Mouse (Mus musculus) heart, postnatal 0 days (tissue): Measurements from ENCODE around the gene Selenon. TPM values are rescaled to one million over a fixed set of nuclear protein-coding genes. Genes with fewer than 3 reads are reported as not detected.

Experiments
- ATAC-seq: fragments of 200-750 bp; cut with Nextera tagmentation; 2 replicates; pipeline ENCODE4 v1.8.0; 2017; ENCODE audit warnings: low read depth, moderate number of reproducible peaks, moderate library complexity; ENCODE audit not compliant: insufficient read depth
- DNase-seq: peaks from one replicate; pipeline ENCODE4 v3.0.0-alpha.2; 2016; ENCODE audit warnings: low spot score
- H3K27ac ChIP-seq: fragments of 300-500 bp; sonication (generic); 2 replicates; pipeline ENCODE4 v1.5.1; 2014; ENCODE audit warnings: low read depth, mild to moderate bottlenecking
- H3K27me3 ChIP-seq: fragments of 300-500 bp; sonication (generic); 2 replicates; pipeline ENCODE4 v1.6.1; 2014; ENCODE audit warnings: low read length, mixed read lengths; ENCODE audit not compliant: control insufficient read depth, insufficient read depth
- H3K36me3 ChIP-seq: fragments of 300-500 bp; sonication (generic); replicated peaks from 2 replicates; pipeline ENCODE4 v1.6.1; 2014; ENCODE audit warnings: low read length, mixed read lengths; ENCODE audit not compliant: control insufficient read depth, insufficient read depth
- H3K4me1 ChIP-seq: fragments of 300-500 bp; sonication (generic); 2 replicates; pipeline ENCODE4 v1.6.1; 2014; ENCODE audit warnings: antibody characterized with exemption; ENCODE audit not compliant: control insufficient read depth, insufficient read depth
- H3K4me2 ChIP-seq: fragments of 300-500 bp; sonication (generic); 2 replicates; pipeline ENCODE4 v1.6.1; 2014; ENCODE audit warnings: low read depth, mild to moderate bottlenecking, low read length, moderate library complexity
- H3K4me3 ChIP-seq: fragments of 300-500 bp; sonication (generic); 2 replicates; pipeline ENCODE4 v1.5.1; 2014; ENCODE audit warnings: low read depth, low read length
- H3K9ac ChIP-seq: fragments of 300-500 bp; sonication (generic); replicated peaks from 2 replicates; pipeline ENCODE4 v1.6.1; 2014; ENCODE audit warnings: low read depth, low read length, mixed read lengths
- H3K9me3 ChIP-seq: fragments of 300-500 bp; sonication (generic); replicated peaks from 2 replicates; pipeline ENCODE4 v1.6.1; 2016; ENCODE audit warnings: low read length; ENCODE audit not compliant: control insufficient read depth
- CTCF ChIP-seq: IDR thresholded peaks from 2 replicates; pipeline ENCODE4 v1.5.1; 2016; ENCODE audit warnings: antibody characterized with exemption, control low read depth, low read depth
- EP300 ChIP-seq: IDR thresholded peaks from 2 replicates; pipeline ENCODE4 v1.6.1; 2016; ENCODE audit warnings: antibody characterized with exemption, low read depth
- whole genome bisulfite sequencing: fragments of 180-500 bp; shearing (Covaris S2); extraction: QIAGEN DNeasy Blood & Tissue Kit; methylation state at CpG from one replicate; pipeline ENCODE4 v1.1.7; 2014; 5-methylcytosine and 5-hydroxymethylcytosine counted together
- polyA plus RNA-seq: library from polyadenylated mRNA; unstranded; fragments of >200 nt; fragmentation: Nextera tagmentation; extraction: Ambion mirVana; gene quantifications from 2 replicates; pipeline ENCODE4 v1.2.1, GENCODE M21; 2015
- total RNA-seq: library from RNA; depleted of rRNA; stranded (reverse); fragments of >200 nt; gene quantifications from 2 replicates; pipeline ENCODE4 v1.2.3, GENCODE M21; 2014; ENCODE audit warnings: low replicate concordance

The Selenon gene
- total and polyA plus RNA-seq, 2 experiments from 2014 or later: 6.8 to 18.2 TPM

DNA sequence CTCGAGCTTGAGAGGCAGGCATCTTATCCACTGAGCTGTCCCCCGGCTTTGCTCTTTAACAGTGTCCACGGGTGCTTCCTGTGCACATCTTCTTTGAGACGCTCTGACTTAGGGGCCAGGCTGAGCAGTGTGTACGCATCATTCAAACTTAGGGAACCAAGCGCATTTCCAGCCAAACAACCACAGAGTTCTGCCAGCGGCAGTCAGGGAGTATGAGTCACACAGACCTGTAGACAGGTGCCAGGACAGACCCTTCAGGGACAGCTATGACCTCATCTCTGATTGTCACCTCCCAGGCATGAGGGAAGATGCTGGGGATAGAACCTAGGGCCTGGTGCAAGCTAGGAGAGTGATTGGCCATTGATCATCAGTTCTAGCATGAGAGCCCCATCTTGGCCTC, 7.2 kb upstream of the Selenon start:
- no peak overlapping the region for H3K4me2 ChIP-seq
- no peak for ATAC-seq
- TF ChIP-seq EP300 (no peak), CTCF (no peak)
- DNase-seq: no peak
- no peak overlapping the region for H3K4me3 ChIP-seq
- 76% methylated on average over 7 of the region's 7 CpGs for WGBS
- H3K27me3 ChIP-seq: no peaks in the 10 kb centered on the region
- H3K36me3 ChIP-seq: peaks cover 27% of the 10 kb centered on the region
- H3K27ac ChIP-seq: no peak overlapping the region
- no peaks in the 10 kb centered on the region for H3K9me3 ChIP-seq
- no peaks in the 10 kb centered on the region for H3K4me1 ChIP-seq
- H3K9ac ChIP-seq: no peak overlapping the region

DNA sequence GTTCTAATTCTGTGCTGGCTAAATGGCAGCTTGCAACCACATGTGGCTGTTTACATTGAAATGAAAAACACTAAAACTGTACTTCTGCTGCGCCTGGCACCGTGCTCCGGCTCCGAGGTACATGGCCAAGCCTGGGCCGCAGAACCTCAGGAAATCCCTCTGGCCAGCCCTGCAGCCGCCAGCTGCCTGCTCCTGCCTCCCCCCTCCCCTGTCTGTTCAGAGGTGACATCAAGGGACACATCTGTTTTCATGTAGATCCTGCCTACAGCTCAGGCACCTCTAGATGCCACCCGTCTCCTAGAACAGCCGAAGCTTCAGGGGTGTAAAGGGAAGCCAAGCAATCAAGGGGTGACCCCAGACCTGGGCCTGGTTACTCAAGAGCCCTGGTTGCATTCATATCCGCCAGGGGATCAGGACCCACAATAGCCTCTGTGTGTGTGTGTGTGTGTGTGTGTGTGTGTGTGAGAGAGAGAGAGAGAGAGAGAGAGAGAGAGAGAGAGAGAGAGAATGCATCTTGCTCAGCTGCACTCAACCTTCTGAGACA, 6.7 kb upstream of the Selenon start:
- Histone ChIP-seq H3K36me3 (peaks cover 22% of the 10 kb centered on the region), H3K4me2 (no peak overlapping the region), H3K27ac (no peak overlapping the region), H3K9ac (no peak overlapping the region; the same call in 1 of the 2 replicates), H3K4me1 (no peaks in the 10 kb centered on the region), H3K27me3 (no peaks in the 10 kb centered on the region), H3K9me3 (no peaks in the 10 kb centered on the region), H3K4me3 (no peak overlapping the region)
- WGBS: 52% methylated on average over 9 of the region's 9 CpGs
- TF ChIP-seq EP300 (no peak), CTCF (no peak)
- ATAC-seq: no peak
- no peak for DNase-seq

DNA sequence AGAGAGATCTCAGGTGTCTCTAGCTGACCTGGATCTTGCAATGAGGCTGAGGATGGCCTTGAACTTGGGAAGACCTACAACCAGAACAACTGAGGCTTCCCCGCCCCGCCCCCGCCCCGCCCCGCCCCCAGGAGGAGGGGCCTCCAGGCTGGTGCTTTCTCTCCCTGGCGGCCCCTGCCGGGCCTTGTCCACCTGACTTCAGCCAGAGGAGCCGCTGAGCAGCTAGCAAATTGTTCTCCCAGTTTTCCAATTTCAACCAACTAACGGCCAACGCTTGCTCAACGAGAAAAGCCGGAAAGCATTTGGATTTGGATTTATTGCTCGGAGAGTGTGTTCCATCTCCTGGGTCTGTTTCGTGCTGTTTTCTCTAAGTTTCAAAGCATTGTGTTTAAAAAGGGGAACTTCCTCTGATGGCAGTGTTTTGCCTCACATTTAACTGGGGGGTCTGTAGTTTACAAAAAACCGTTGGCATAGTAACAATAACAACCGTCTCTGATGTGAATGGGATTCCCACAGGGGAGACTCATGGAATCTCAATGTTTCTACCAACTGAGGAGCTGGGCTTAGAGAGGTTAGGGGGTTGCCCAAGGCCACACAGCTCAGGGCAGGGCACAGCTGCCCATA, 5.8 kb upstream of the Selenon start:
- no peak for DNase-seq
- no peaks in the 10 kb centered on the region for H3K4me1 ChIP-seq
- WGBS: 32% methylated on average over 16 of the region's 16 CpGs

DNA sequence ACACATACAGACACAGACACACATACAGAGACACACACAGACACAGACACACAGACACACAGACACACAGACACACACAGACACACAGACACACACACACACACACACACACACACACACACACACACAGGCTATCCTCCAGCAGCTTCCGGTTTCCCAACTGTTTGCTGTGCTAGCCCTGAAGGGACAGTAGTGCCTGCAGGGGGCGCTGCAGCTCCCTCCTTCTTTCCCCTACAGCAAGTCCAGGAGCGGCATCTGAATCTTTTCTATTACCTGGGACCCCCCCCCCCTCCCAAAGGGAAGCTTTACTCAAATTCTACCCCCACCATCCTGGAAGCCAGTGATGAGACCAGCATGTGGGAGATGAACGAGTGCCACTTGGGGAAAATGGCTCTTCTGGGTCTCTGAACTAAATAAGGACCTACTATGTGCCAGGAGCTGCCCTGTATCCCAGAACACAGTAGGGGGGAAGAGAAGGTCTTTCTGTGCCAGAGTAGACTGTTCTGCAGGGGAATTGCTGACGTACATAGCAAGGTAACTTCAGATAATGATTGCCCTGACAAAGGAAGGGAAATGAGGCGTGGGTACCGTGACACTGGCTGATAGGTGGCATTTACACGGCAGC, 4.1 kb upstream of the Selenon start:
- Histone ChIP-seq H3K4me2 (no peak overlapping the region), H3K27me3 (no peaks in the 10 kb centered on the region), H3K4me1 (peaks cover 5% of the 10 kb centered on the region), H3K9me3 (no peaks in the 10 kb centered on the region), H3K4me3 (no peak overlapping the region), H3K9ac (no peak overlapping the region), H3K36me3 (0 out of 2 replicates have a peak, but pooled peaks cover 6% of the 10 kb centered on the region), H3K27ac (no peak overlapping the region)
- DNase-seq (peak; percentile 39), ATAC-seq (no peak)
- TF ChIP-seq CTCF (peak; percentile 47), EP300 (no peak)
- 69% methylated on average over 8 of the region's 8 CpGs for WGBS

More for the DNA sequence above, 5.8 kb upstream of the Selenon start:
- H3K9ac ChIP-seq: no peak overlapping the region
- no peak overlapping the region for H3K4me2 ChIP-seq
- TF ChIP-seq CTCF (no peak), EP300 (no peak)
- no peak for ATAC-seq
- H3K36me3 ChIP-seq: peaks cover 13% of the 10 kb centered on the region; the same call in 1 of the 2 replicates
- no peak overlapping the region for H3K4me3 ChIP-seq
- H3K27me3 ChIP-seq: no peaks in the 10 kb centered on the region
- H3K27ac ChIP-seq: no peak overlapping the region; the same call in 1 of the 2 replicates
- H3K9me3 ChIP-seq: no peaks in the 10 kb centered on the region

DNA sequence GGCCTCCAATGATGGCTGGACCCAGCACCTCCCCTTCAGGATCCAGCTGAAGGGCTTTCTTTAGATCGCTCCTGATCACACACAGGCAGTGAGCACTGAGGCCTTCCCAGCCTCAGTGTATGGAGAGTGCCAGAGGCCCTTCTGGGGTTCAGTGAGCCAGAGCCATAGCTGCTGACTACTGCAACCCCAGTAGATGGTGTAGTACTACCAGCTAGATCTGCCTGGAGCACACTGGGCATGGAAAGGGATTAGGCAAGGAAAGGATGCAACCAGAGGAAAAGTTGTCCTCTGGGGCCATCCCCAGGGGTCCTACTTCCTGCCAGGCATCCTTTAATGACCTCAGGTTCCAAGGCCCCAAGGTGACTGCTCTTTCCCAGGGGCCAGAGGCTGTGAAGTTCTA, 1.7 kb upstream of the Selenon start:
- H3K4me3 ChIP-seq: no peak overlapping the region
- WGBS: 63% methylated on average over 1 of the region's 1 CpGs
- DNase-seq: no peak
- H3K4me1 ChIP-seq: peaks cover 9% of the 10 kb centered on the region
- TF ChIP-seq EP300 (no peak), CTCF (peak; percentile 36)
- no peak overlapping the region for H3K9ac ChIP-seq
- no peak overlapping the region for H3K4me2 ChIP-seq
- no peak overlapping the region for H3K27ac ChIP-seq
- no peaks in the 10 kb centered on the region for H3K9me3 ChIP-seq
- no peak for ATAC-seq
- H3K36me3 ChIP-seq: peaks cover 10% of the 10 kb centered on the region
- no peaks in the 10 kb centered on the region for H3K27me3 ChIP-seq
